Mouse (Mus musculus): ENCODE results near the gene Nxf1.

- TF ChIP-seq CTCF (IDR thresholded peaks at IDR 0.05; ENCODE audit: low read depth, low read length) (no peak), GATA1 (IDR thresholded peaks at IDR 0.05; ENCODE audit: borderline replicate concordance, low read length) (no peak), TAL1 (conservative IDR thresholded peaks at IDR 0.05; ENCODE audit: low read depth, low read length) (no peak), POLR2AphosphoS5 (IDR thresholded peaks at IDR 0.05; ENCODE audit: insufficient replicate concordance, low read depth, low read length) (no peak), GATA2 (IDR thresholded peaks at IDR 0.05; ENCODE audit: borderline replicate concordance, low read depth, low read length) (no peak)
Measured at GRCm38 (mm10) chr19:8815812-8816211, 58.9 kb downstream of the Nxf1 start.
